Mouse (Mus musculus): ENCODE measurements around the gene Sipa1l2. TPM values are rescaled to one million over a fixed set of nuclear protein-coding genes. Genes with fewer than 3 reads are reported as not detected.
A peak's percentile ranks its signal among the peaks of the same experiment; 100 is the strongest.

Sipa1l2 gene
- polyA plus RNA-seq, 1 experiment from 2014 or later, result 17.8 TPM

- Histone ChIP-seq H3K27me3 (ENCODE audit: control insufficient read depth, insufficient read depth, low read length) (no peaks in the 10 kb centered on the region), H3K27ac (replicated peaks in 1 of 2; ENCODE audit: control insufficient read depth in 1 of 2, insufficient read depth in 1 of 2, low read depth in 2 of 2, low read length in 2 of 2) (peak overlapping the region; percentile 77 to 79), H3K4me2 (ENCODE audit: low read length) (no peak overlapping the region), H3K36me3 (ENCODE audit: control insufficient read depth, insufficient read depth, low read length) (no peaks in the 10 kb centered on the region), H3K9me3 (ENCODE audit: control insufficient read depth, low read length) (no peaks in the 10 kb centered on the region), H3K4me1 (ENCODE audit: control insufficient read depth in 2 of 2, insufficient read depth in 2 of 2, low read length in 2 of 2) (peaks cover 42 to 53% of the 10 kb centered on the region in 2 experiments), H3K4me3 (ENCODE audit: control insufficient read depth in 1 of 2, insufficient read depth in 1 of 2, low read depth in 1 of 2, low read length in 2 of 2) (no peak overlapping the region), H3K9ac (ENCODE audit: low read length) (peak overlapping the region; percentile 2; the same call in 1 of the 2 replicates)
- 20% methylated on average over 6 of the region's 6 CpGs for WGBS
- ATAC-seq (ENCODE audit: insufficient number of reproducible peaks, insufficient read depth, low FRiP score, low read depth), result peak; percentile 82
Observed at GRCm38 (mm10) chr8:125385519-125386150, 184.0 kb downstream of the Sipa1l2 start.

GRCm38 (mm10) chr8:125384551-125385183 is 184.9 kb downstream of the Sipa1l2 start:
- Histone ChIP-seq H3K4me3 (ENCODE audit: control insufficient read depth in 1 of 2, insufficient read depth in 1 of 2, low read depth in 1 of 2, low read length in 2 of 2) (no peak overlapping the region), H3K9ac (ENCODE audit: low read length) (no peak overlapping the region), H3K4me1 (ENCODE audit: control insufficient read depth in 2 of 2, insufficient read depth in 2 of 2, low read length in 2 of 2) (peaks cover 34 to 43% of the 10 kb centered on the region in 2 experiments), H3K27me3 (ENCODE audit: control insufficient read depth, insufficient read depth, low read length) (no peaks in the 10 kb centered on the region), H3K9me3 (ENCODE audit: control insufficient read depth, low read length) (no peaks in the 10 kb centered on the region), H3K27ac (replicated peaks in 1 of 2; ENCODE audit: control insufficient read depth in 1 of 2, insufficient read depth in 1 of 2, low read depth in 2 of 2, low read length in 2 of 2) (peak overlapping the region in 1 of 2 experiments; percentile 77; a peak in 2 of 4 replicates), H3K4me2 (ENCODE audit: low read length) (no peak overlapping the region), H3K36me3 (ENCODE audit: control insufficient read depth, insufficient read depth, low read length) (no peaks in the 10 kb centered on the region)
- WGBS, result 82% methylated on average over 4 of the region's 4 CpGs
- ATAC-seq (ENCODE audit: insufficient number of reproducible peaks, insufficient read depth, low FRiP score, low read depth), result no peak

GRCm38 (mm10) chr8:125381674-125382073 is 187.9 kb downstream of the Sipa1l2 start:
- H3K9me3 ChIP-seq (ENCODE audit: control insufficient read depth, low read length), result no peaks in the 10 kb centered on the region
- no peak for ATAC-seq (ENCODE audit: insufficient number of reproducible peaks, insufficient read depth, low FRiP score, low read depth)
- no peaks in the 10 kb centered on the region for H3K27me3 ChIP-seq (ENCODE audit: control insufficient read depth, insufficient read depth, low read length)
- no peak overlapping the region for H3K27ac ChIP-seq (replicated peaks in 1 of 2; ENCODE audit: control insufficient read depth in 1 of 2, insufficient read depth in 1 of 2, low read depth in 2 of 2, low read length in 2 of 2)
- H3K4me3 ChIP-seq (ENCODE audit: control insufficient read depth in 1 of 2, insufficient read depth in 1 of 2, low read depth in 1 of 2, low read length in 2 of 2), result no peak overlapping the region
- no peak overlapping the region for H3K9ac ChIP-seq (ENCODE audit: low read length)
- 39% methylated on average over 3 of the region's 3 CpGs for WGBS
- no peak overlapping the region for H3K4me2 ChIP-seq (ENCODE audit: low read length)
- H3K36me3 ChIP-seq (ENCODE audit: control insufficient read depth, insufficient read depth, low read length), result no peaks in the 10 kb centered on the region
- H3K4me1 ChIP-seq (ENCODE audit: control insufficient read depth in 2 of 2, insufficient read depth in 2 of 2, low read length in 2 of 2), result peaks cover 19 to 23% of the 10 kb centered on the region in 2 experiments

- Histone ChIP-seq H3K36me3 (ENCODE audit: control insufficient read depth, insufficient read depth, low read length) (no peaks in the 10 kb centered on the region), H3K27me3 (ENCODE audit: control insufficient read depth, insufficient read depth, low read length) (no peaks in the 10 kb centered on the region), H3K4me3 (ENCODE audit: control insufficient read depth in 1 of 2, insufficient read depth in 1 of 2, low read depth in 1 of 2, low read length in 2 of 2) (no peak overlapping the region), H3K4me1 (ENCODE audit: control insufficient read depth in 2 of 2, insufficient read depth in 2 of 2, low read length in 2 of 2) (peaks cover 4 to 7% of the 10 kb centered on the region in 2 experiments; a peak in 3 of 4 replicates), H3K27ac (replicated peaks in 1 of 2; ENCODE audit: control insufficient read depth in 1 of 2, insufficient read depth in 1 of 2, low read depth in 2 of 2, low read length in 2 of 2) (no peak overlapping the region), H3K9me3 (ENCODE audit: control insufficient read depth, low read length) (no peaks in the 10 kb centered on the region), H3K9ac (ENCODE audit: low read length) (no peak overlapping the region), H3K4me2 (ENCODE audit: low read length) (no peak overlapping the region)
- no peak for ATAC-seq (ENCODE audit: insufficient number of reproducible peaks, insufficient read depth, low FRiP score, low read depth)
- 65% methylated on average over 7 of the region's 7 CpGs for WGBS
Observed at GRCm38 (mm10) chr8:125379939-125380338, 189.7 kb downstream of the Sipa1l2 start.

GRCm38 (mm10) chr8:125379156-125379555 is 190.5 kb downstream of the Sipa1l2 start:
- Histone ChIP-seq H3K27me3 (ENCODE audit: control insufficient read depth, insufficient read depth, low read length) (no peaks in the 10 kb centered on the region), H3K36me3 (ENCODE audit: control insufficient read depth, insufficient read depth, low read length) (no peaks in the 10 kb centered on the region), H3K9ac (ENCODE audit: low read length) (no peak overlapping the region), H3K4me2 (ENCODE audit: low read length) (no peak overlapping the region), H3K4me1 (ENCODE audit: control insufficient read depth in 2 of 2, insufficient read depth in 2 of 2, low read length in 2 of 2) (peaks cover 0 to 4% of the 10 kb centered on the region in 2 experiments; a peak in 1 of 4 replicates), H3K4me3 (ENCODE audit: control insufficient read depth in 1 of 2, insufficient read depth in 1 of 2, low read depth in 1 of 2, low read length in 2 of 2) (no peak overlapping the region), H3K27ac (replicated peaks in 1 of 2; ENCODE audit: control insufficient read depth in 1 of 2, insufficient read depth in 1 of 2, low read depth in 2 of 2, low read length in 2 of 2) (no peak overlapping the region), H3K9me3 (ENCODE audit: control insufficient read depth, low read length) (no peaks in the 10 kb centered on the region)
- 89% methylated on average over 10 of the region's 10 CpGs for WGBS
- ATAC-seq (ENCODE audit: insufficient number of reproducible peaks, insufficient read depth, low FRiP score, low read depth), result no peak

GRCm38 (mm10) chr8:125377704-125378103 is 191.9 kb downstream of the Sipa1l2 start:
- ATAC-seq (ENCODE audit: insufficient number of reproducible peaks, insufficient read depth, low FRiP score, low read depth), result no peak
- 88% methylated on average over 3 of the region's 3 CpGs for WGBS
- H3K27ac ChIP-seq (replicated peaks in 1 of 2; ENCODE audit: control insufficient read depth in 1 of 2, insufficient read depth in 1 of 2, low read depth in 2 of 2, low read length in 2 of 2), result no peak overlapping the region
- H3K9me3 ChIP-seq (ENCODE audit: control insufficient read depth, low read length), result no peaks in the 10 kb centered on the region
- no peak overlapping the region for H3K9ac ChIP-seq (ENCODE audit: low read length)
- H3K4me3 ChIP-seq (ENCODE audit: control insufficient read depth in 1 of 2, insufficient read depth in 1 of 2, low read depth in 1 of 2, low read length in 2 of 2), result no peak overlapping the region
- no peaks in the 10 kb centered on the region for H3K36me3 ChIP-seq (ENCODE audit: control insufficient read depth, insufficient read depth, low read length)
- no peaks in the 10 kb centered on the region for H3K27me3 ChIP-seq (ENCODE audit: control insufficient read depth, insufficient read depth, low read length)
- no peak overlapping the region for H3K4me2 ChIP-seq (ENCODE audit: low read length)
- H3K4me1 ChIP-seq (ENCODE audit: control insufficient read depth in 2 of 2, insufficient read depth in 2 of 2, low read length in 2 of 2), result peaks cover 0 to 4% of the 10 kb centered on the region in 2 experiments; a peak in 1 of 4 replicates

GRCm38 (mm10) chr8:125376448-125376845 is 193.2 kb downstream of the Sipa1l2 start:
- peaks cover 0 to under 1% of the 10 kb centered on the region in 2 experiments; a peak in 1 of 4 replicates for H3K4me1 ChIP-seq (ENCODE audit: control insufficient read depth in 2 of 2, insufficient read depth in 2 of 2, low read length in 2 of 2)

More at GRCm38 (mm10) chr8:125376448-125376845, 193.2 kb downstream of the Sipa1l2 start:
- Histone ChIP-seq H3K27me3 (ENCODE audit: control insufficient read depth, insufficient read depth, low read length) (no peaks in the 10 kb centered on the region), H3K9me3 (ENCODE audit: control insufficient read depth, low read length) (no peaks in the 10 kb centered on the region), H3K9ac (ENCODE audit: low read length) (no peak overlapping the region), H3K36me3 (ENCODE audit: control insufficient read depth, insufficient read depth, low read length) (no peaks in the 10 kb centered on the region), H3K27ac (replicated peaks in 1 of 2; ENCODE audit: control insufficient read depth in 1 of 2, insufficient read depth in 1 of 2, low read depth in 2 of 2, low read length in 2 of 2) (no peak overlapping the region), H3K4me3 (ENCODE audit: control insufficient read depth in 1 of 2, insufficient read depth in 1 of 2, low read depth in 1 of 2, low read length in 2 of 2) (no peak overlapping the region), H3K4me2 (ENCODE audit: low read length) (no peak overlapping the region)
- ATAC-seq (ENCODE audit: insufficient number of reproducible peaks, insufficient read depth, low FRiP score, low read depth), result no peak
- 85% methylated on average over 6 of the region's 6 CpGs for WGBS
